Mouse (Mus musculus) heart, postnatal 0 days (tissue): Measurements from ENCODE around the gene Hnrnpul1. TPM values are rescaled to one million over a fixed set of nuclear protein-coding genes. Genes with fewer than 3 reads are reported as not detected.

Experiments used
- ATAC-seq: fragments of 200-750 bp; cut with Nextera tagmentation; 2 replicates; pipeline ENCODE4 v1.8.0; 2017; ENCODE audit warnings: low read depth, moderate number of reproducible peaks, moderate library complexity; ENCODE audit not compliant: insufficient read depth
- DNase-seq: peaks from one replicate; pipeline ENCODE4 v3.0.0-alpha.2; 2016; ENCODE audit warnings: low spot score
- H3K27ac ChIP-seq: fragments of 300-500 bp; sonication (generic); 2 replicates; pipeline ENCODE4 v1.5.1; 2014; ENCODE audit warnings: low read depth, mild to moderate bottlenecking
- H3K27me3 ChIP-seq: fragments of 300-500 bp; sonication (generic); 2 replicates; pipeline ENCODE4 v1.6.1; 2014; ENCODE audit warnings: low read length, mixed read lengths; ENCODE audit not compliant: control insufficient read depth, insufficient read depth
- H3K36me3 ChIP-seq: fragments of 300-500 bp; sonication (generic); replicated peaks from 2 replicates; pipeline ENCODE4 v1.6.1; 2014; ENCODE audit warnings: low read length, mixed read lengths; ENCODE audit not compliant: control insufficient read depth, insufficient read depth
- H3K4me1 ChIP-seq: fragments of 300-500 bp; sonication (generic); 2 replicates; pipeline ENCODE4 v1.6.1; 2014; ENCODE audit warnings: antibody characterized with exemption; ENCODE audit not compliant: control insufficient read depth, insufficient read depth
- H3K4me2 ChIP-seq: fragments of 300-500 bp; sonication (generic); 2 replicates; pipeline ENCODE4 v1.6.1; 2014; ENCODE audit warnings: low read depth, mild to moderate bottlenecking, low read length, moderate library complexity
- H3K4me3 ChIP-seq: fragments of 300-500 bp; sonication (generic); 2 replicates; pipeline ENCODE4 v1.5.1; 2014; ENCODE audit warnings: low read depth, low read length
- H3K9ac ChIP-seq: fragments of 300-500 bp; sonication (generic); replicated peaks from 2 replicates; pipeline ENCODE4 v1.6.1; 2014; ENCODE audit warnings: low read depth, low read length, mixed read lengths
- H3K9me3 ChIP-seq: fragments of 300-500 bp; sonication (generic); replicated peaks from 2 replicates; pipeline ENCODE4 v1.6.1; 2016; ENCODE audit warnings: low read length; ENCODE audit not compliant: control insufficient read depth
- CTCF ChIP-seq: IDR thresholded peaks from 2 replicates; pipeline ENCODE4 v1.5.1; 2016; ENCODE audit warnings: antibody characterized with exemption, control low read depth, low read depth
- EP300 ChIP-seq: IDR thresholded peaks from 2 replicates; pipeline ENCODE4 v1.6.1; 2016; ENCODE audit warnings: antibody characterized with exemption, low read depth
- WGBS: fragments of 180-500 bp; shearing (Covaris S2); extraction: QIAGEN DNeasy Blood & Tissue Kit; methylation state at CpG from one replicate; pipeline ENCODE4 v1.1.7; 2014; 5-methylcytosine and 5-hydroxymethylcytosine counted together
- polyA plus RNA-seq: library from polyadenylated mRNA; unstranded; fragments of >200 nt; fragmentation: Nextera tagmentation; extraction: Ambion mirVana; gene quantifications from 2 replicates; pipeline ENCODE4 v1.2.1, GENCODE M21; 2015
- total RNA-seq: library from RNA; depleted of rRNA; stranded (reverse); fragments of >200 nt; gene quantifications from 2 replicates; pipeline ENCODE4 v1.2.3, GENCODE M21; 2014; ENCODE audit warnings: low replicate concordance

The Hnrnpul1 gene
- total and polyA plus RNA-seq, 2 experiments from 2014 or later, result 27.7 to 78.5 TPM

- DNase-seq (no peak), ATAC-seq (no peak)
- Histone ChIP-seq H3K4me2 (no peak overlapping the region), H3K4me3 (no peak overlapping the region), H3K9ac (no peak overlapping the region), H3K9me3 (no peaks in the 10 kb centered on the region), H3K4me1 (peaks cover 6% of the 10 kb centered on the region; the same call in 1 of the 2 replicates), H3K36me3 (no peaks in the 10 kb centered on the region), H3K27ac (no peak overlapping the region), H3K27me3 (no peaks in the 10 kb centered on the region)
- TF ChIP-seq CTCF, result no peak
- TF ChIP-seq EP300, result no peak
- WGBS, result 77% methylated on average over 5 of the region's 5 CpGs
Measured at GRCm38 (mm10) chr7:25780021-25780420, 25.5 kb upstream of the Hnrnpul1 start.

- ATAC-seq (no peak), DNase-seq (no peak)
- Histone ChIP-seq H3K36me3 (peaks cover 7% of the 10 kb centered on the region; the same call in 1 of the 2 replicates), H3K4me3 (no peak overlapping the region), H3K9ac (no peak overlapping the region), H3K4me2 (no peak overlapping the region), H3K9me3 (no peaks in the 10 kb centered on the region), H3K4me1 (no peaks in the 10 kb centered on the region), H3K27me3 (no peaks in the 10 kb centered on the region), H3K27ac (no peak overlapping the region)
- WGBS, result 69% methylated on average over 5 of the region's 5 CpGs
- TF ChIP-seq EP300 (no peak), CTCF (no peak)
Measured at GRCm38 (mm10) chr7:25768229-25768628, 13.7 kb upstream of the Hnrnpul1 start.

GRCm38 (mm10) chr7:25766108-25766507 is 11.6 kb upstream of the Hnrnpul1 start:
- TF ChIP-seq CTCF (no peak), EP300 (no peak)
- no peak for ATAC-seq
- H3K36me3 ChIP-seq, result peaks cover 11% of the 10 kb centered on the region; the same call in 1 of the 2 replicates
- DNase-seq, result no peak
- H3K9ac ChIP-seq, result no peak overlapping the region
- H3K4me2 ChIP-seq, result no peak overlapping the region
- H3K27me3 ChIP-seq, result no peaks in the 10 kb centered on the region
- H3K4me3 ChIP-seq, result no peak overlapping the region
- no peaks in the 10 kb centered on the region for H3K9me3 ChIP-seq
- 77% methylated on average over 6 of the region's 6 CpGs for WGBS
- no peaks in the 10 kb centered on the region for H3K4me1 ChIP-seq
- no peak overlapping the region for H3K27ac ChIP-seq

GRCm38 (mm10) chr7:25764221-25764620 is 9.7 kb upstream of the Hnrnpul1 start:
- TF ChIP-seq EP300 (no peak), CTCF (no peak)
- no peaks in the 10 kb centered on the region for H3K9me3 ChIP-seq
- peak overlapping the region; percentile 74 for H3K27ac ChIP-seq
- DNase-seq (peak; percentile 47), ATAC-seq (no peak; the same call in 1 of the 2 replicates)
- no peak overlapping the region for H3K4me3 ChIP-seq
- no peak overlapping the region for H3K9ac ChIP-seq
- H3K27me3 ChIP-seq, result no peaks in the 10 kb centered on the region
- H3K36me3 ChIP-seq, result peaks cover 11% of the 10 kb centered on the region; the same call in 1 of the 2 replicates
- no peaks in the 10 kb centered on the region for H3K4me1 ChIP-seq
- WGBS, result 30% methylated on average over 5 of the region's 5 CpGs
- no peak overlapping the region for H3K4me2 ChIP-seq

GRCm38 (mm10) chr7:25763678-25764077 is 9.1 kb upstream of the Hnrnpul1 start:
- no peak overlapping the region for H3K4me2 ChIP-seq
- no peaks in the 10 kb centered on the region for H3K27me3 ChIP-seq
- no peak overlapping the region for H3K9ac ChIP-seq
- no peak overlapping the region for H3K4me3 ChIP-seq
- H3K4me1 ChIP-seq, result no peaks in the 10 kb centered on the region
- peak overlapping the region; percentile 74 for H3K27ac ChIP-seq
- TF ChIP-seq EP300 (no peak), CTCF (no peak)
- DNase-seq (no peak), ATAC-seq (peak; percentile 40; the same call in 1 of the 2 replicates)
- no peaks in the 10 kb centered on the region for H3K9me3 ChIP-seq
- peaks cover 6% of the 10 kb centered on the region; the same call in 1 of the 2 replicates for H3K36me3 ChIP-seq
- WGBS, result 44% methylated on average over 11 of the region's 11 CpGs

GRCm38 (mm10) chr7:25761354-25761753 is 6.8 kb upstream of the Hnrnpul1 start:
- H3K4me3 ChIP-seq, result no peak overlapping the region
- no peak for ATAC-seq
- TF ChIP-seq EP300 (no peak), CTCF (no peak; the same call in 1 of the 2 replicates)
- no peaks in the 10 kb centered on the region for H3K9me3 ChIP-seq
- no peak overlapping the region for H3K9ac ChIP-seq
- H3K36me3 ChIP-seq, result 0 out of 2 replicates have a peak, but pooled peaks cover 4% of the 10 kb centered on the region
- no peaks in the 10 kb centered on the region for H3K27me3 ChIP-seq
- no peaks in the 10 kb centered on the region for H3K4me1 ChIP-seq
- H3K4me2 ChIP-seq, result no peak overlapping the region
- H3K27ac ChIP-seq, result no peak overlapping the region
- no peak for DNase-seq
- WGBS, result 43% methylated on average over 10 of the region's 10 CpGs
